Mouse (Mus musculus): Measurements from ENCODE around the gene Gm29797.

Gm29797 gene

GRCm38 (mm10) chr2:181673501-181673900, 16.7 kb downstream of the Gm29797 start:
- in situ Hi-C loops (cut with MboI), result no loop called here

GRCm38 (mm10) chr2:181674934-181675333, 18.1 kb downstream of the Gm29797 start:
- in situ Hi-C loops (cut with MboI), result no loop called here

- in situ Hi-C loops (cut with MboI), result no loop called here
Observed at GRCm38 (mm10) chr2:181675454-181675853, 18.6 kb downstream of the Gm29797 start.

GRCm38 (mm10) chr2:181676424-181676823, 19.6 kb downstream of the Gm29797 start:
- in situ Hi-C loops (cut with MboI), result no loop called here

- in situ Hi-C loops (cut with MboI), result no loop called here
Observed at GRCm38 (mm10) chr2:181677096-181677754, 20.4 kb downstream of the Gm29797 start.

- in situ Hi-C loops (cut with MboI), result no loop called here
Observed at GRCm38 (mm10) chr2:181677755-181678098, 20.9 kb downstream of the Gm29797 start.

- in situ Hi-C loops (cut with MboI), result no loop called here
Observed at GRCm38 (mm10) chr2:181678780-181679179, 21.9 kb downstream of the Gm29797 start.

- in situ Hi-C loops (cut with MboI), result no loop called here
Observed at GRCm38 (mm10) chr2:181679951-181680715, 23.3 kb downstream of the Gm29797 start, which contains the start of gene Tcea2. TSS of gene Tcea2 (plus strand) at chr2:181680310.

GRCm38 (mm10) chr2:181680716-181681117, 23.9 kb downstream of the Gm29797 start:
- in situ Hi-C loops (cut with MboI), result no loop called here

- in situ Hi-C loops (cut with MboI), result no loop called here
Observed at GRCm38 (mm10) chr2:181681978-181682377, 25.1 kb downstream of the Gm29797 start.

- in situ Hi-C loops (cut with MboI), result no loop called here
Observed at GRCm38 (mm10) chr2:181683381-181683780, 26.5 kb downstream of the Gm29797 start.

- in situ Hi-C loops (cut with MboI), result no loop called here
Observed at GRCm38 (mm10) chr2:181684713-181685112, 27.9 kb downstream of the Gm29797 start.

GRCm38 (mm10) chr2:181685686-181686085, 28.9 kb downstream of the Gm29797 start:
- in situ Hi-C loops (cut with MboI), result no loop called here

GRCm38 (mm10) chr2:181687586-181687985, 30.8 kb downstream of the Gm29797 start:
- in situ Hi-C loops (cut with MboI), result no loop called here

- in situ Hi-C loops (cut with MboI), result no loop called here
Observed at GRCm38 (mm10) chr2:181689466-181690160, 32.8 kb downstream of the Gm29797 start.

GRCm38 (mm10) chr2:181691083-181691482, 34.2 kb downstream of the Gm29797 start:
- in situ Hi-C loops (cut with MboI), result no loop called here

GRCm38 (mm10) chr2:181691571-181691970, 34.7 kb downstream of the Gm29797 start:
- in situ Hi-C loops (cut with MboI), result no loop called here

- in situ Hi-C loops (cut with MboI), result no loop called here
Observed at GRCm38 (mm10) chr2:181692304-181692703, 35.5 kb downstream of the Gm29797 start.

- in situ Hi-C loops (cut with MboI), result no loop called here
Observed at GRCm38 (mm10) chr2:181693339-181694280, 36.8 kb downstream of the Gm29797 start, which contains the start of gene Rgs19. TSS of gene Rgs19 (minus strand) at chr2:181693977.

- in situ Hi-C loops (cut with MboI), result no loop called here
Observed at GRCm38 (mm10) chr2:181694581-181694980, 37.7 kb downstream of the Gm29797 start.

- in situ Hi-C loops (cut with MboI), result no loop called here
Observed at GRCm38 (mm10) chr2:181695776-181696175, 38.9 kb downstream of the Gm29797 start.
